Mouse (Mus musculus): ENCODE results near the gene Gpcpd1. TPM values are rescaled to one million over a fixed set of nuclear protein-coding genes. Genes with fewer than 3 reads are reported as not detected.

Gpcpd1 gene
- total RNA-seq, 2 experiments from 2014 or later, result 118 to 190 TPM

- peak; percentile 37 to 41 for DNase-seq
- intact Hi-C loops (cut with DNase I), result no loop called here
Observed at GRCm38 (mm10) chr2:132526894-132527532, 60.5 kb downstream of the Gpcpd1 start.

GRCm38 (mm10) chr2:132526110-132526509 is 61.4 kb downstream of the Gpcpd1 start:
- intact Hi-C loops (cut with DNase I), result no loop called here
- no peak for DNase-seq

GRCm38 (mm10) chr2:132518021-132518901 is 69.3 kb downstream of the Gpcpd1 start:
- DNase-seq, result no peak
- intact Hi-C loops (cut with DNase I), result loop anchor here (5.0 to 10.0 kb wide), 2 partner anchors 297 to 384 kb away; partner anchors contain the start of genes Mcm8 and Trmt6

GRCm38 (mm10) chr2:132517194-132517836 is 70.2 kb downstream of the Gpcpd1 start:
- no peak for DNase-seq
- intact Hi-C loops (cut with DNase I), result loop anchor here (5.0 to 10.0 kb wide), 2 partner anchors 297 to 385 kb away; partner anchors contain the start of genes Mcm8 and Trmt6

- intact Hi-C loops (cut with DNase I), result loop anchor here (1.0 to 10.0 kb wide), 4 partner anchors 185 to 386 kb away; partner anchors contain the start of genes Mcm8 and Trmt6
- peak; percentile 66 to 84 for DNase-seq
Observed at GRCm38 (mm10) chr2:132516130-132517030, 71.1 kb downstream of the Gpcpd1 start.

GRCm38 (mm10) chr2:132515607-132516006 is 71.9 kb downstream of the Gpcpd1 start:
- intact Hi-C loops (cut with DNase I), result loop anchor here (1.0 to 10.0 kb wide), 4 partner anchors 186 to 387 kb away; partner anchors contain the start of genes Mcm8 and Trmt6
- no peak for DNase-seq

- intact Hi-C loops (cut with DNase I), result loop anchor here (5.0 to 10.0 kb wide), 2 partner anchors 300 to 387 kb away; partner anchors contain the start of genes Mcm8 and Trmt6
- no peak for DNase-seq
Observed at GRCm38 (mm10) chr2:132515076-132515475, 72.5 kb downstream of the Gpcpd1 start.

GRCm38 (mm10) chr2:132514353-132514752 is 73.2 kb downstream of the Gpcpd1 start:
- peak; percentile 38 to 47 for DNase-seq
- intact Hi-C loops (cut with DNase I), result loop anchor here (10.0 kb wide), 1 partner anchor 300 kb away; the partner anchor contains the start of genes Mcm8 and Trmt6

GRCm38 (mm10) chr2:132513371-132514181 is 74.0 kb downstream of the Gpcpd1 start:
- DNase-seq, result no peak
- intact Hi-C loops (cut with DNase I), result loop anchor here (10.0 kb wide), 1 partner anchor 301 kb away; the partner anchor contains the start of genes Mcm8 and Trmt6

GRCm38 (mm10) chr2:132512977-132513351 is 74.6 kb downstream of the Gpcpd1 start:
- intact Hi-C loops (cut with DNase I), result loop anchor here (10.0 kb wide), 1 partner anchor 302 kb away; the partner anchor contains the start of genes Mcm8 and Trmt6
- DNase-seq, result no peak

GRCm38 (mm10) chr2:132512051-132512976 is 75.2 kb downstream of the Gpcpd1 start:
- intact Hi-C loops (cut with DNase I), result loop anchor here (10.0 kb wide), 1 partner anchor 302 kb away; the partner anchor contains the start of genes Mcm8 and Trmt6

GRCm38 (mm10) chr2:132511011-132511818 is 76.3 kb downstream of the Gpcpd1 start:
- intact Hi-C loops (cut with DNase I), result loop anchor here (10.0 kb wide), 1 partner anchor 304 kb away; the partner anchor contains the start of genes Mcm8 and Trmt6

More at GRCm38 (mm10) chr2:132512051-132512976, 75.2 kb downstream of the Gpcpd1 start:
- DNase-seq, result no peak

GRCm38 (mm10) chr2:132509714-132510113 is 77.8 kb downstream of the Gpcpd1 start:
- intact Hi-C loops (cut with DNase I), result loop anchor here (10.0 kb wide), 1 partner anchor 305 kb away; the partner anchor contains the start of genes Mcm8 and Trmt6
- no peak for DNase-seq

More at GRCm38 (mm10) chr2:132511011-132511818, 76.3 kb downstream of the Gpcpd1 start:
- no peak for DNase-seq

GRCm38 (mm10) chr2:132509261-132509660 is 78.3 kb downstream of the Gpcpd1 start:
- intact Hi-C loops (cut with DNase I), result no loop called here
- DNase-seq, result no peak

GRCm38 (mm10) chr2:132507521-132507920 is 80.0 kb downstream of the Gpcpd1 start:
- intact Hi-C loops (cut with DNase I), result no loop called here
- DNase-seq, result no peak

GRCm38 (mm10) chr2:132507091-132507490 is 80.4 kb downstream of the Gpcpd1 start:
- intact Hi-C loops (cut with DNase I), result no loop called here
- DNase-seq, result no peak

Data from heart, postnatal 10 days (tissue).